Mouse (Mus musculus) kidney, adult 2 months (tissue): ENCODE data around the gene Jmjd8. TPM values are rescaled to one million over a fixed set of nuclear protein-coding genes. Genes with fewer than 3 reads are reported as not detected.

ENCODE experiments used
- DNase-seq: peaks from one replicate; pipeline ENCODE4 v3.0.0; 2021
- H3K27ac ChIP-seq: fragments of 200-500 bp; 2 replicates; pipeline ENCODE4 v1.5.1; 2012; ENCODE audit warnings: low read depth, low read length, control low read depth, inconsistent platforms; ENCODE audit not compliant: insufficient read depth
- H3K27me3 ChIP-seq: fragments of 200-500 bp; replicated peaks from 2 replicates; pipeline ENCODE4 v1.6.1; 2012; ENCODE audit warnings: mild to moderate bottlenecking, moderate library complexity, low read length, inconsistent platforms; ENCODE audit not compliant: control insufficient read depth, insufficient read depth
- H3K36me3 ChIP-seq: fragments of 200-500 bp; 2 replicates; pipeline ENCODE4 v1.6.1; 2012; ENCODE audit warnings: mild to moderate bottlenecking, moderate library complexity, low read length, inconsistent platforms; ENCODE audit not compliant: control insufficient read depth, insufficient read depth
- H3K4me1 ChIP-seq: fragments of 200-500 bp; 2 replicates; pipeline ENCODE4 v1.6.1; 2011; ENCODE audit warnings: low read length; ENCODE audit not compliant: control insufficient read depth, insufficient read depth
- H3K4me3 ChIP-seq: fragments of 200-500 bp; 2 replicates; pipeline ENCODE4 v1.5.1; 2011; ENCODE audit warnings: mild to moderate bottlenecking, low read depth, low read length, control low read depth; ENCODE audit not compliant: insufficient read depth
- CTCF ChIP-seq: fragments of 200-500 bp; conservative IDR thresholded peaks from 2 replicates; pipeline ENCODE4 v1.5.1; 2011; ENCODE audit warnings: low read depth, mild to moderate bottlenecking, control low read depth, low read length, moderate library complexity, mixed read lengths; ENCODE audit not compliant: insufficient read depth, insufficient read length
- POLR2A ChIP-seq: fragments of 200-500 bp; IDR thresholded peaks from one replicate; pipeline ENCODE4 v1.6.1; 2011; ENCODE audit warnings: low read depth, low read length, control low read depth
- WGBS: fragments of 180-500 bp; shearing (Covaris S2); methylation state at CpG from one replicate; pipeline ENCODE4 v1.1.7; 2018; 5-methylcytosine and 5-hydroxymethylcytosine counted together
- polyA plus RNA-seq: library from polyadenylated mRNA; depleted of rRNA; stranded (reverse); fragments of >200 nt; gene quantifications from 2 replicates; pipeline ENCODE4 v1.2.3, GENCODE M21; 2012

Jmjd8 gene
- polyA plus RNA-seq, 1 experiment = 132 TPM

DNA sequence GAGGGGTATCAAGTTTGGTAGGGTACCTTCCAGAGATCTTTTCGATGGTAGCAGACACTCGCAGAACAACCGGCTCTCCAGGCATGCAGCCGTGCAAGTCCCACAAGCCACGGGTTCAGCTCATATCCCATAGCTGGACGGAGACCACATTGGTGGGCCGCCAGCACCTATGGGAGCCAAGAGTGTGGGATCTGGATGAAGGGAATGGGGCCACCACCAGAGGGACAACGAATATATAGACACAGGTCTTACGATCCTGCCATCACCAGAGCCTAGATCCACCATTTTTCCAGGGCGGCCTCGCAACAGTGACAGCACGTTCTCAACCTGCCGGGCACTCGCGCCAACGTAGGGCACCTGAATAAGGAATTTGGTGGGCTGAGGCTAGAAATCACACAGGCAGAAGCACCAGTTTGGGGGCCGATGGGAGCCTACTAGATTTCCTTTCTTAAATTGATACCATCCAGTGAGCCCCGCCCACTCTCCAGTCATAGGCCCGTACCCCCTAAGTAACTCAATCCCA, 37.3 kb upstream of the Jmjd8 start:
- H3K4me3 ChIP-seq = peak overlapping the region; percentile 94
- H3K4me1 ChIP-seq = peaks cover 6% of the 10 kb centered on the region; the same call in 1 of the 2 replicates
- H3K27ac ChIP-seq = no peak overlapping the region
- 23% methylated on average over 19 of the region's 19 CpGs for WGBS
- H3K27me3 ChIP-seq = no peaks in the 10 kb centered on the region
- H3K36me3 ChIP-seq = no peaks in the 10 kb centered on the region
- no peak for DNase-seq
- TF ChIP-seq POLR2A = no peak
- TF ChIP-seq CTCF = no peak

DNA sequence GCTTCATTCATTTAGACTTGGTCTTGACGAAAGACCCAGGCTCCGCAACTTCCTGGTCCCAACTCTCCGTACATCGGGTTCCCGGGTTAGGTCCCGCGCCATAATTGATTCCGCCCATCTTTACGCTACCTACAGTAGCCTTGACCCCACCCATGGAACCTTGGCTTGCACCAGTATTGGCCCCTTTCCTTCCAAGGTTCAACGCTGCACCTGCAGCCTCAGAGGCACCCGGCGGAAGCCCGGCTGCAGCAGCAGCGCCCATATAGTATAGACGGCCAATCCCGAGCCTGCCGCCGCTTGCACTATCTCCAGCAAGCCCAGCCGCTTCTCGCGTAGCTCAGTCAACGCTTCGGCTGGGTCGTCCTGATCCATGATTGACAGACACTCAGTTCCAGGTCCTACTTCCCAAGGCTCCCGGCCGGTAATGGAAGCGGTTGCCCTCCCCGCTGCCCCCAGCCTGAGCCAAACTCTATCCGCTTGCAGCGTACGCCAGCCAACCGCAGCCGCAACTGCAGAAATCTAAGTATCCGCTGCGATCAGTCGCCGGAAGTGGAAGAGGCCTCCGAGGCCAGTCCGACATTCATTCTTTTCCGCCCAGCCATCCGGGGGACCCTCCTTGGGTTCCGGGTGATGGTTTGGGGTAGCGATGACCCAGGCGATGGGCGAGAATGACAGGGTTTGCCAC, 36.7 kb upstream of the Jmjd8 start:
- H3K4me1 ChIP-seq = peaks cover 6% of the 10 kb centered on the region; the same call in 1 of the 2 replicates
- DNase-seq = peak; percentile 88
- no peaks in the 10 kb centered on the region for H3K36me3 ChIP-seq
- peak overlapping the region; percentile 94 for H3K4me3 ChIP-seq
- whole genome bisulfite sequencing = under 1% methylated on average over 45 of the region's 45 CpGs
- TF ChIP-seq CTCF (no peak), POLR2A (no peak)
- H3K27me3 ChIP-seq = no peaks in the 10 kb centered on the region
- peak overlapping the region; percentile 83 for H3K27ac ChIP-seq

DNA sequence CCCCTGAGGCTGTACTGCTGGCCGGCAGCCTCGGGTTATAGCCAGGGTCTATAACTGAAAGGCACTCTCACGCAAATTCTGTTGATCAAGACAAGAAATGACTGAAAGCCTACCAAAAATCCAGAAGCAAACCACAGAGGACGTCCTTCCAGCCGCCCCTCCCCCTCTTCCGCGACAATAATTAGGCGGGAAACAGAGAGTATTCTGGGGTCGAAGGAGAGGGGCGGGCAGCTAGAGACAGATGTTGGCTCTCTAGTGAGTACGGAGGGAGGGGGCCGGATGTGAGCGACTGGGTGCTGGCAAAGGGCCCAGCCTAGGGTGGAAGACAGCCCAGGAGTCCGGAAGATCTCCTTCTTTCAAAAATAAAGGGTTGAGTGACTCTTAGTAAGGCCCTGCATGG, 36.1 kb upstream of the Jmjd8 start, which contains the start of gene Fam173a:
Fam173a (minus strand) TSS at position 287 of the 400 bp plus-strand sequence.
- Histone ChIP-seq H3K36me3 (no peaks in the 10 kb centered on the region), H3K4me3 (peak within 1 kb of the TSS; percentile 94), H3K27me3 (no peaks in the 10 kb centered on the region), H3K27ac (peak within 1 kb of the TSS; percentile 83), H3K4me1 (peaks cover 9% of the 10 kb centered on the region; the same call in 1 of the 2 replicates)
- peak; percentile 91 for DNase-seq
- TF ChIP-seq CTCF (no peak), POLR2A (no peak)
- WGBS = under 1% methylated on average over 14 of the region's 14 CpGs

DNA sequence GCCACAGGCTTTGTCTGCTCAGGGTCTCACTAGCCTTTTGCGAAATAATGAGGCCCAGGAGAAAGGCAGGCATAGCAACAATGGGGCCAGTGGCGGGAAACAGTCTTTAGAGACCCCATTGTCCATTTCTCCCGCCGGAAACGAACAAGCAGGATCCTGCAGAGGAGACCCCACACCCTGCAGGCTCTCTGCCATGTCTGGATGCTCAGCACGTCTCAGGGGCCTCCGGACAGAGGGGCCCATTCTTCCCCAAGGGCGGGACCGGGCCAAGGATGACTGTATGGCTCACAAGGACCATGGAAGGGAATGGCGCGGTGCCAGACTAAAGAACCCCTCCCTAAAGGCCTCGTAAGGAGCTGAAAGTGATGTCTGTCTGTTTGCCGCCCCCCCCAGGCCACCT, 34.5 kb upstream of the Jmjd8 start:
- no peaks in the 10 kb centered on the region for H3K36me3 ChIP-seq
- 88% methylated on average over 13 of the region's 13 CpGs for WGBS
- no peaks in the 10 kb centered on the region for H3K27me3 ChIP-seq
- no peak for TF ChIP-seq CTCF
- no peak for TF ChIP-seq POLR2A
- no peak overlapping the region for H3K27ac ChIP-seq
- H3K4me1 ChIP-seq = peaks cover 9% of the 10 kb centered on the region; the same call in 1 of the 2 replicates
- no peak overlapping the region for H3K4me3 ChIP-seq
- no peak for DNase-seq

DNA sequence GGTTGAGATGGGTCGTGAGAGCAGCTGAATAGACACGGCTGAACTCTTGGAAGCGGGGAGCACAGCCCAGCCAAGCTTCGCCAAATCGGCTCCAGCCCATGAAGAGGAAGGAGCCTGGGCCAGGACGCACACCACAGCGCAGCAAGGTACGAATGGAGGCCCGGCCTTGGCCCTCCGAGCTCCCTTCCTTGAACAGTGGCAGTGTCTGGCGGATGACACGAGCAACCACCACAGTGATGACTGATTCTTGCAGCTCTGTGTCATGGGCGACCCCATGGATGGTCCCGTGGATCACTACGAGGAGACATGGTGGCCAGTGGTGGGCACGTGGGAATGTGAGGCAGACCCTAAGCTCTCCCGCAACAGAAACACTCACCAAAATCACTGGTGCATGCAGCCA, 33.7 kb upstream of the Jmjd8 start:
- Histone ChIP-seq H3K27ac (no peak overlapping the region), H3K4me1 (peaks cover 9% of the 10 kb centered on the region; the same call in 1 of the 2 replicates)
- 85% methylated on average over 17 of the region's 17 CpGs for WGBS

DNA sequence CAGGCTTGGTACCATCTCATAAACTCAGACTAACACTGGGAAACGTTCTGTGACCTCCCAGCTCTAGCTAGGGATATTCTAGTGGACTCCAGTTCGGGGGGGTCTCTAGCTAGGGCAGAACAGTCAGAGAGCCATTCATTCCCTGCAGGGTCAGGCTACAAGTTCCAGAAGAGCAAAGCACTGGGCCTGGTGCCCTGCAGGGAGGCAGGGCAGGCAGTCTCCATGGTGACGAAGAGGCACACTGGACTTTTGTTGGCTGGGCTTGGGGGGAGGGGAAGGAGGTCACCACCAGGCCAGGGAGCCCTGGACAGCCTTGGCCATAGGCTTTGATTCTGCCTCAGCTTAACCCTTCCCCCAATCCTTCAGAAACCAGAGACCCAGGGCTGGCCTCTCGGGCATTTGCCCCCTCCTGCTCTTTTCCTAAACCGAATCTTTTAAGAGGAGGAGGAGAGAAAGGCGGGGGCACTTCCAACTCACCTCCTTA, 33.0 kb upstream of the Jmjd8 start, which contains the start of gene AC134908.4:
AC134908.4 (minus strand) TSS at position 51 of the 484 bp plus-strand sequence.
- DNase-seq = peak; percentile 83
- no peak for TF ChIP-seq CTCF
- TF ChIP-seq POLR2A = no peak
- H3K27ac ChIP-seq = peak within 1 kb of the TSS; percentile 46
- H3K4me1 ChIP-seq = peaks cover 9% of the 10 kb centered on the region; the same call in 1 of the 2 replicates
- WGBS = 34% methylated on average over 6 of the region's 6 CpGs
- no peaks in the 10 kb centered on the region for H3K27me3 ChIP-seq
- H3K36me3 ChIP-seq = no peaks in the 10 kb centered on the region
- peak within 1 kb of the TSS; percentile 79 for H3K4me3 ChIP-seq

More for the DNA sequence above, 33.7 kb upstream of the Jmjd8 start:
- H3K36me3 ChIP-seq = no peaks in the 10 kb centered on the region
- H3K4me3 ChIP-seq = no peak overlapping the region
- DNase-seq = no peak
- TF ChIP-seq POLR2A (no peak), CTCF (no peak)
- no peaks in the 10 kb centered on the region for H3K27me3 ChIP-seq

DNA sequence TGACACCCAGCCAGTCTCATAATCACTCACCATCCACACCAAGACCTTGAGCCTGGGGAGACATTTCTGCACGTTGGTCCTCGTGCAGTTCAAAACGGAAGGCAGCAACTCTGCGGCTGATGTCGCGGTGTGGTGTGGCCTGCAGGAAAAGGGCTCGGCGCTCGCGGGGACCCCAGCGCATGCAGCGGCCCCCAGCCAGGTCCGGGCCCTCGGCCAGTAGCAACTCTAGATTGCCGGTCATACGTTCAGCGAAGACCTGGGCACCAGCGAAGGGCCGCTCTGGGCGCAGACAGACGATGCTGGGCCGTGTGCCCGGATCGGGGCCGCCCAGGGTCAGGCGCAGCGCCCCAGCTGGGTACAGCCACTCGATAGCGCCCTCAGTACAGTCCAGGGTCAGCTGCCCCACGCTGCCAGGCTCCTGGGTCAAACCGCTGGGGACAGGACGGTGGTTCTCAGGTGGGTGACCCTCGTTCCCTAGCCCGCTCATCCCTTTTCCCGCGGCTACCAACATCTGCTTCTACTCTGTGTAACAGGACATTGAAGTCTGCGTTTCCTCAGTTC, 32.4 kb upstream of the Jmjd8 start:
- peak; percentile 61 for DNase-seq
- peak overlapping the region; percentile 79 for H3K4me3 ChIP-seq
- no peaks in the 10 kb centered on the region for H3K36me3 ChIP-seq
- H3K4me1 ChIP-seq = peaks cover 9% of the 10 kb centered on the region; the same call in 1 of the 2 replicates
- TF ChIP-seq CTCF (no peak), POLR2A (no peak)
- 5% methylated on average over 37 of the region's 37 CpGs for WGBS
- no peaks in the 10 kb centered on the region for H3K27me3 ChIP-seq
- H3K27ac ChIP-seq = peak overlapping the region; percentile 46
